Mouse (Mus musculus) embryonic facial prominence, embryonic 15.5 days (tissue): ENCODE measurements at regions not wholly inside any gene's neighbourhood (a gene's known extent, or its start where the extent isn't known, plus 50 kb on each side); places are given as distances from the start of the nearest gene placed in this dataset.
"Not testable (repeated sequence)": the region's sequence is repeated elsewhere in the genome, so short reads cannot be mapped to it uniquely, and the experiment has no call there.

Experiments used
- ATAC-seq: fragments of 200-750 bp; cut with Nextera tagmentation; 2 replicates; pipeline ENCODE4 v1.8.0; 2017; ENCODE audit warnings: low read depth, moderate TSS enrichment; ENCODE audit not compliant: insufficient number of reproducible peaks, low FRiP score, low TSS enrichment
- H3K27ac ChIP-seq: fragments of 300-500 bp; sonication (generic); replicated peaks from 2 replicates; pipeline ENCODE4 v1.5.1; 2015; ENCODE audit warnings: mild to moderate bottlenecking, inconsistent platforms
- H3K27me3 ChIP-seq: fragments of 300-500 bp; sonication (generic); 2 replicates; pipeline ENCODE4 v1.6.1; 2015; ENCODE audit warnings: inconsistent platforms
- H3K36me3 ChIP-seq: fragments of 300-500 bp; sonication (generic); 2 replicates; pipeline ENCODE4 v1.6.1; 2015; ENCODE audit warnings: mild to moderate bottlenecking, inconsistent platforms
- H3K4me1 ChIP-seq: fragments of 300-500 bp; sonication (generic); 2 replicates; pipeline ENCODE4 v1.6.1; 2015; ENCODE audit warnings: inconsistent platforms
- H3K4me2 ChIP-seq: fragments of 300-500 bp; sonication (generic); replicated peaks from 2 replicates; pipeline ENCODE4 v1.6.1; 2015; ENCODE audit warnings: mild to moderate bottlenecking, inconsistent platforms
- H3K4me3 ChIP-seq: fragments of 300-500 bp; sonication (generic); replicated peaks from 2 replicates; pipeline ENCODE4 v1.5.1; 2015; ENCODE audit warnings: mild to moderate bottlenecking, inconsistent platforms
- H3K9ac ChIP-seq: fragments of 300-500 bp; sonication (generic); 2 replicates; pipeline ENCODE4 v1.6.1; 2015; ENCODE audit warnings: inconsistent platforms
- H3K9me3 ChIP-seq: fragments of 300-500 bp; sonication (generic); replicated peaks from 2 replicates; pipeline ENCODE4 v1.6.1; 2016; ENCODE audit warnings: inconsistent platforms
- WGBS: fragments of 180-500 bp; shearing (Covaris S2); methylation state at CpG from one replicate; pipeline ENCODE4 v1.1.7; 2015; 5-methylcytosine and 5-hydroxymethylcytosine counted together

- no peak overlapping the region for H3K9ac ChIP-seq
- H3K4me3 ChIP-seq = no peak overlapping the region
- ATAC-seq = no peak
- H3K4me2 ChIP-seq = no peak overlapping the region
- H3K27ac ChIP-seq = no peak overlapping the region
- WGBS = 61% methylated on average over 2 of the region's 2 CpGs
- H3K4me1 ChIP-seq = peaks cover 3% of the 10 kb centered on the region; the same call in 1 of the 2 replicates
- no peaks in the 10 kb centered on the region for H3K36me3 ChIP-seq
- H3K9me3 ChIP-seq = no peaks in the 10 kb centered on the region
- H3K27me3 ChIP-seq = no peaks in the 10 kb centered on the region
Observed at GRCm38 (mm10) chr15:37102035-37102555, 94.5 kb upstream of the Zfp706 start.

DNA sequence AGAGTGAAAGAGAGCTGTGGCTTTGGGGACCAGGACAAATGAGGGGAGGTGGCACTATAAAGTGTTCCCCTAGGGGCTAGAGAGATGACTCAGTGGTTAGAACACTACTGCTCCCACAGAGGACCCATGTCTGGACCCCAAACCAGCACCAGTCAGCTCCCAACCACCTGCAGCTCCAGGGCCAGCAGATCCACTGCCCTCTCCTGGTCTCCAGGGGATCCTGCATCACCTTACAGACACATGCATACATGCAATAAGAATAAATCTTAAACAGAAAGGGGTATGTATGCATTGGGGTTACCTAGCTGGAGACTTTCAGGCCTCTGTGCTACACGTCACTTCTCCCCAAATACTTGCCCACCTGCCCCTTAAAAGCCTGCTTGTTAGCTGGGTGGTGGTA is 93.8 kb upstream of the Zfp706 start:
- no peak overlapping the region for H3K4me3 ChIP-seq
- H3K9ac ChIP-seq = no peak overlapping the region
- H3K27me3 ChIP-seq = no peaks in the 10 kb centered on the region
- H3K36me3 ChIP-seq = no peaks in the 10 kb centered on the region
- H3K9me3 ChIP-seq = no peaks in the 10 kb centered on the region
- H3K4me1 ChIP-seq = peaks cover 3% of the 10 kb centered on the region; the same call in 1 of the 2 replicates
- no peak overlapping the region for H3K27ac ChIP-seq
- ATAC-seq = no peak
- no peak overlapping the region for H3K4me2 ChIP-seq
- WGBS = 81% methylated on average over 1 of the region's 1 CpGs

DNA sequence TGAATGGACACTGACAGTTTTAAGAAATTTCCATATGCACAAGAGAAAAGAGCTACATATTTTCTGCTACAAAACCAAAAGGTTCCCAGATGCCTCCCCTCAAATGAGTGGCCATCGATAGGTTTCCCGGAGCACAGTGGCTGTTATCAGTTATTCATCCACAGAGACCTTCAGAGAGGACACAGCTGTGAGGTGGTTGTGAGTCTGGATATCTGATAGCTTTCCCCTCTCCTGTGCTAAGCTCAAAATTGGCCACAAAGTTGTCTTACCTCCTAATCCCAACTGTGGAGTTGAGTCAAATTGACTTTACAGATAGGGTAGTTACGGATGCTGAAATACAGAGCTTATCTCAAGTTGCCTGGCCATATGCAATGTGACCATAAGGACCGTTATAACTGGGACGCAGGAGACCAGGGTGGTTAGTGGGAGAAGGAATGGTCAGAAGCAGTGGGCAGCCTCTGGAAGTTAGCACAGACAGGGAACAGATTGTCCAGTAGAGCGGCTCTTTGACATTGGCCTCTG is 93.3 kb upstream of the Zfp706 start:
- peaks cover 3% of the 10 kb centered on the region; the same call in 1 of the 2 replicates for H3K4me1 ChIP-seq
- H3K36me3 ChIP-seq = no peaks in the 10 kb centered on the region
- 86% methylated on average over 6 of the region's 6 CpGs for WGBS
- no peak overlapping the region for H3K4me2 ChIP-seq
- no peak for ATAC-seq
- H3K27ac ChIP-seq = no peak overlapping the region
- no peak overlapping the region for H3K4me3 ChIP-seq
- H3K9me3 ChIP-seq = no peaks in the 10 kb centered on the region
- H3K9ac ChIP-seq = no peak overlapping the region
- H3K27me3 ChIP-seq = no peaks in the 10 kb centered on the region

GRCm38 (mm10) chr15:37099927-37100766 is 92.6 kb upstream of the Zfp706 start:
- 0 out of 2 replicates have a peak overlapping the region, but pooled peaks have one; percentile 22 for H3K4me3 ChIP-seq
- H3K9ac ChIP-seq = no peak overlapping the region
- H3K4me2 ChIP-seq = peak overlapping the region; percentile 36
- H3K27ac ChIP-seq = no peak overlapping the region
- 36% methylated on average over 17 of the region's 17 CpGs for WGBS
- ATAC-seq = peak; percentile 73
- H3K36me3 ChIP-seq = no peaks in the 10 kb centered on the region
- H3K9me3 ChIP-seq = no peaks in the 10 kb centered on the region
- no peaks in the 10 kb centered on the region for H3K27me3 ChIP-seq
- H3K4me1 ChIP-seq = peaks cover 3% of the 10 kb centered on the region; the same call in 1 of the 2 replicates

DNA sequence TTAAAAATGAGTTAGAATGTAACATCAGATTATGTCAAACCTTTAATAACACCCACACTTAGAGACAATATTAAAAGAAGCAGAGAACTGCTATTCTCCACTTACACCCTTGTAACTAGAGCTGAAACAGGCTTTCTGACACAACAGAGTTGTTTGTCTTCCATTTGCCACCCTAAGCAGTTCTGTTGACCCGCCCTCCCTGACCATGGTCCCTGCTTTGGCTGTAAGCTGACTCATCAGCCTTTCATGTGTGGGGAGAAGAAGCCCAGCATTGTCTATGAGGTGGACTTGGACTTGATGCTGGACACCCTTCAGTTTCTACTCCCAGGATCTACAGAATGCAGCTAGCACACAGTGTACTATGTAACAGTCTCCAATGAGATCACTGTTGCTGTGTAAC is 91.6 kb upstream of the Zfp706 start:
- H3K4me2 ChIP-seq = no peak overlapping the region
- no peak for ATAC-seq
- 83% methylated on average over 1 of the region's 1 CpGs for WGBS
- H3K9me3 ChIP-seq = no peaks in the 10 kb centered on the region
- peaks cover 3% of the 10 kb centered on the region; the same call in 1 of the 2 replicates for H3K4me1 ChIP-seq
- no peaks in the 10 kb centered on the region for H3K27me3 ChIP-seq
- no peak overlapping the region for H3K27ac ChIP-seq
- no peak overlapping the region for H3K4me3 ChIP-seq
- no peaks in the 10 kb centered on the region for H3K36me3 ChIP-seq
- no peak overlapping the region for H3K9ac ChIP-seq

- no peaks in the 10 kb centered on the region for H3K27me3 ChIP-seq
- no peaks in the 10 kb centered on the region for H3K36me3 ChIP-seq
- H3K4me1 ChIP-seq = peaks cover 3% of the 10 kb centered on the region; the same call in 1 of the 2 replicates
- no peak overlapping the region for H3K4me3 ChIP-seq
- no peaks in the 10 kb centered on the region for H3K9me3 ChIP-seq
- no peak overlapping the region for H3K27ac ChIP-seq
- no peak overlapping the region for H3K9ac ChIP-seq
- ATAC-seq = no peak
- 92% methylated on average over 7 of the region's 7 CpGs for WGBS
- H3K4me2 ChIP-seq = no peak overlapping the region
Observed at GRCm38 (mm10) chr15:37097426-37097825, 89.9 kb upstream of the Zfp706 start.

GRCm38 (mm10) chr15:37091171-37091570 is 83.6 kb upstream of the Zfp706 start:
- H3K4me1 ChIP-seq, H3K36me3 ChIP-seq, H3K27me3 ChIP-seq, ATAC-seq, H3K9ac ChIP-seq, H3K27ac ChIP-seq, H3K9me3 ChIP-seq, H3K4me2 ChIP-seq, H3K4me3 ChIP-seq: not testable (repeated sequence)
- 59% methylated on average over 5 of the region's 5 CpGs for WGBS

- Histone ChIP-seq H3K9ac (no peak overlapping the region), H3K9me3 (no peaks in the 10 kb centered on the region), H3K27me3 (no peaks in the 10 kb centered on the region), H3K4me2 (no peak overlapping the region), H3K4me1 (no peaks in the 10 kb centered on the region), H3K4me3 (no peak overlapping the region), H3K27ac (no peak overlapping the region), H3K36me3 (no peaks in the 10 kb centered on the region)
- ATAC-seq = no peak
- 72% methylated on average over 3 of the region's 3 CpGs for WGBS
Observed at GRCm38 (mm10) chr15:37083726-37084125, 76.2 kb upstream of the Zfp706 start.

DNA sequence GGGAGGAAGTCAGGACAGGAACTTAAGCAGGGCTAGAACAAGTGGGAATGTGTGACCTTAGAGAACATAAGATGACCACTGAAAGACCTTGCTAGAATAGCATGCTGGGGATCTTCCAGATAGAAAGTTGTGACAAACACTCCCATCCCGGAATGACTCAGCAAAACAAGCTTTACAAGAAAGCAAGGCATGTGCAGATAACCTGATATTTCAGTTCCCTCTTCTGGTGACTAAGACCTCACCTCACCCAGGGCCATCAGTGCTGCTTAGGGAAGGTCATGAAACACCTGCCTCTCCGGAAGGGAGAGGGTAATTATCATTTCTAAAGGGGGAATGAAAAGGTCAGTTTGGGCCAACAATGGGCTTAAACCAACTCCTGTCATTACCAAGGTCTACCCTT is 74.3 kb upstream of the Zfp706 start:
- WGBS = 67% methylated on average over 2 of the region's 2 CpGs

GRCm38 (mm10) chr15:37080931-37081330 is 73.4 kb upstream of the Zfp706 start:
- H3K9ac ChIP-seq = no peak overlapping the region
- WGBS = 86% methylated on average over 2 of the region's 2 CpGs
- no peak overlapping the region for H3K4me2 ChIP-seq

More for the DNA sequence above, 74.3 kb upstream of the Zfp706 start:
- H3K4me1 ChIP-seq = no peaks in the 10 kb centered on the region
- no peak overlapping the region for H3K4me2 ChIP-seq
- no peak overlapping the region for H3K27ac ChIP-seq
- no peak overlapping the region for H3K4me3 ChIP-seq
- H3K36me3 ChIP-seq = no peaks in the 10 kb centered on the region
- H3K27me3 ChIP-seq = no peaks in the 10 kb centered on the region
- H3K9me3 ChIP-seq = no peaks in the 10 kb centered on the region
- ATAC-seq = no peak
- H3K9ac ChIP-seq = no peak overlapping the region

DNA sequence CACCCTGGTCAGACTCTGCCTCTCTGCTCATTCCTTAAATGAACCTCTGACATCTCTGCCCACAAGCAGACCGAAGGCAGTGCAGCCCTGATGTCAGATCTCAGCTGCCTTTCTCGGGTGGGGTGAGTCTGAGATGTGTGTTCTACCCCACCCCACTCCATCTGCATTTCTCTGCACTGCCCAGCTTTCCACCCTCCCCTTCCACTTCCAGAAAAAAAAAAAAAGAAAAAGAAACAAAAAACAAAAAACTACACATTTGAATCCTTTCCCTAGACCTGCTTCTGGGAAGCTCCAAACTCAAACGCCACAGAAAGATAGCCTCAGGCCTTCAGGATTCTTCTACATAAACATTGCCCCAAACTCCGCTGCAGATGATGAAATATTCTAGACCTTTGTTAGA is 72.8 kb upstream of the Zfp706 start:
- no peak overlapping the region for H3K9ac ChIP-seq
- H3K36me3 ChIP-seq = no peaks in the 10 kb centered on the region
- H3K4me1 ChIP-seq = no peaks in the 10 kb centered on the region
- ATAC-seq = no peak
- H3K4me3 ChIP-seq = no peak overlapping the region
- H3K4me2 ChIP-seq = no peak overlapping the region
- H3K9me3 ChIP-seq = no peaks in the 10 kb centered on the region
- 85% methylated on average over 4 of the region's 4 CpGs for WGBS
- H3K27ac ChIP-seq = no peak overlapping the region
- no peaks in the 10 kb centered on the region for H3K27me3 ChIP-seq

More at GRCm38 (mm10) chr15:37080931-37081330, 73.4 kb upstream of the Zfp706 start:
- no peaks in the 10 kb centered on the region for H3K4me1 ChIP-seq
- H3K9me3 ChIP-seq = no peaks in the 10 kb centered on the region
- H3K27ac ChIP-seq = no peak overlapping the region
- H3K36me3 ChIP-seq = no peaks in the 10 kb centered on the region
- no peak for ATAC-seq
- no peaks in the 10 kb centered on the region for H3K27me3 ChIP-seq
- no peak overlapping the region for H3K4me3 ChIP-seq
